Mouse (Mus musculus): ENCODE measurements around the gene Dpf3.

- TF ChIP-seq CTCF (conservative IDR thresholded peaks at IDR 0.05; ENCODE audit: insufficient read depth, insufficient read length, low read depth, low read length) (no peak), POLR2A (IDR thresholded peaks at IDR 0.05; ENCODE audit: low read depth, low read length) (no peak)
These were observed 75.6 kb downstream of the Dpf3 start for GRCm38 (mm10) chr12:83411721-83412521.
